Mouse (Mus musculus) gastrocnemius, postnatal 4 days (tissue): ENCODE measurements at regions not wholly inside any gene's neighbourhood (a gene's known extent, or its start where the extent isn't known, plus 50 kb on each side); places are given as distances from the start of the nearest gene placed in this dataset.

Source experiments
- DNase-seq, 2 experiments: peaks; one replicate each; pipeline ENCODE4 v3.0.0; 2021 to 2022; ENCODE audit warnings: low spot score in 2 of 2, mixed read lengths in 2 of 2

DNA sequence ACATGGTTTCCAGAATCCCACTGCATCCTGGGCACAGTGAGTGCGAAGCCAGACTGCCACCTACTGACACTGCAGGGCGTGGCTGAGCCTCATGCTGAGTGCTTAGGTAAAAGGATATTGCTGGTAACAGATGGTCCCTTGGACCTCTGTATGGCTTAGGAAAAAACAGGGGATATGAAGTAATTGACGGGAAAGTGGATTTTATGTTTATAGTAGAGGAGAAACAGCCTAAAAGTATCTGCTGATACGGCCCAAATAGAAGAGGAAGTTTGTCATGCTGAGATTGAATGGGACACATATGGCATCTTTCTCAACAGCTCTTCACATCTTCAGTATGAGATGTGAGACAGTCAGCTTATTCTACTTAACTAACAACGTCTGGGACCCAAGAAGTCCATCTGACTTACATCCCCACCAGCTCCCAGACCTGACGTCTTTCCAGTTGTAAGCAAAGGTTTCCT, 182.1 kb downstream of the Rap2a start:
- peak in 1 of 2 experiments; percentile 38 for DNase-seq

DNA sequence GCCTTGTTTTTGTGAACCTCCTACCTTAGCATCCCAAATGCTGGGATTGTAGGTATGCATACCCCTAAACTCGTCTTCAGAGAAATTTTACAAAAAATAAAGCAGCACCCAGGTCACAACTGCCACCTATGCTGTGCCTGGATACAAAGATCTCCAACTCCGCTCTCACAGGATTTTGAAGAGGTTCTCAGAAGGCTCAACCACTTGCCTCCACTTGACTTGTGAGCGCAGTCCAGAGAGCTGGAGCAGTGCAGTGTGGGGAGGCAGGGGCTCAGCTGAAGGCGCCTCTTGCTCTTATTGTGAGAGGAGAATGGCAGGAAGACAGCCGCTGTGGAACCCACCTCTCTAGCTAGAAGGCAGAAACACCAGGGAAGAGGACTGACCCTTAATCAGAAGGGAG, 182.9 kb downstream of the Rap2a start:
- DNase-seq = no peak

DNA sequence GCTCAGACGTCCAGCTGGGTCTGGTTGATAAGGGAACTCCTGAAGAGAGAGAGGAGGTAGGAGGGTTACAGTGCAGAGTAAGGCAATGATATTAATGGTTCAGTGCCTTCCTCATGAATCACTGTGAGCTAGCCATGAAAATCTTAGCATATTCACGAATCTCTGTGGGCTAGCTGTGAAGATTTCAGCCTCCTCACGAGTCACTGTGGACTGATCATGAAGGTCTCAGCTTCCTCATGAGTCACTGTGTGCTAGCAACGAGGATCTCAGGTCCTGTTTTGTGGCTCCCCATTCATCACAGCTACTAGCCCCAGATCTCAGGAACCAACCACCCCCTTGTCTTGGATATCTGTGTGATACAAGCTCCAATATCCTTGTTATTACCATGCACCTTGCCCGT, 191.4 kb downstream of the Rap2a start:
- no peak for DNase-seq

DNA sequence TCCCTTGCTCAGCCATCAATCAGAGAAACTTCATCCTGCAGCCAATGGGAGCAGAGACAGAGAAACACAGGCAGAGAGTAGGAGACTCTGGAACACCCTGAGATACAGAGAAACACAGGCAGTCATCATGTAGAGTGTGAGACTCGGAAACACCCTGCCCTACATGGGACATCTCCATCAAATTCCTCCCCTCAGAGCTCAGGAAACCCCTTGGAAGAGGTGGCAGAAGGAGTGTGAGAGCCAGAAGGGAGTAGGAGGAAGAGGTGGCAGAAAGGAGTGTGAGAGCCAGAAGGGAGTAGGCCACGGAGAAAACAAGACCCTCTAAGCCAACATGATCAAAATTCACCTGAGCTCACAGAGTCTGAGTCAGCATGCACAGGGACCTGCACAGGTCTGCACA, 197.5 kb downstream of the Rap2a start:
- no peak for DNase-seq

DNA sequence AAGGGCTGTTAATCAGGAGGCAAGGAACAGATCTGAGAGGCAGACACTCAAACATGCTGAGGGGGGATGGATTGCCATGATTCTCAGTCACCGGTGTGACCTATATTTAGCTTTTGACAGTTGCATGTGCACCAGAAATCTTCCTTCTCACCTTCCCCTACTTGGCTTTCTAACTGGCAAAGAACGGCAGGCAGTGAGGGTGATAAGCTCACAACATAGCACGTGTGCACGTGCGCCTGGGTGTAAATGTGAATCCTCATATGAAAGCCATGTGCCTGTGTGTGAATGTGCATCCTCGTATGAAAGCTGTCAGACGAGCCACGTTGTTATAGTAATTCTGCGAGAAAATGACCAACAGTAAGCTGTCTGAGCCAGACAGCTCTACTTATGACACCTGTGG, 200.3 kb downstream of the Rap2a start:
- no peak for DNase-seq

DNA sequence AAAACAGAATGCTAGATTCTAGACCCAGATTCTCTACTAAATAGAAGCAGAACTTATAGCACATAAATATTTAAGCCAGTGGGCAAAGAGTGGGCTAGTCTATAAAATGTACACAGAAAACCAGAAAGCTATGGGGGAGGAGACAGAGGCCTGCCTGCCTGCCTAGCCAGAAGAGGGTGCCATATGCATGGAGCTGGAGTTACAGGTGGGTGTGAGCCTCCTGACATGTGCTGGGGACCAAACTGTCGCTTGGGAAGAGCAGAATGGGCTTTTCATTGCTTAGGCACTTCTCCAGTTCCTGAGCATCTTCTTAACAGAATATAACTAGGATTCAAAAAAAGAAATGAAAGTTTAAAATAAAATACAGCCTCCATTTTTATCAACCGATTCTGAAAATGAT, 200.8 kb downstream of the Rap2a start:
- no peak for DNase-seq

DNA sequence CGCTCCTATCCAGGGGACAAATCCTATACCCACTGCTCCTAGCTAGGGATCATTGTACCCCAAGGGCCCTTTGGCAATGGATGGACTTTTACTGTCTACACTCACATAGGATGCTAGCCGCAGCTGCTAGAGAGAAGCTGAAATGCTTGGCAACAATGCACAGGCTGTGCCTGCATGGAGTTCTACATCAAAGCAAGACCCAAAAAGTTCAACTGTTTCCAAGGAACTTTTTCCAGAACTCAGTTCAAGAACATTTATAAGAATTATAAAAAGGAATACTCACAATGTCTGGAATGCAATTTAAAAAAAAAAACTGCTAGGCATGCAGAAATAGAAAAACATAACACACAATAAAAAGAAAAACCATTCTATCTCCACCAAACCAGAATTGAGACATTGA, 202.0 kb downstream of the Rap2a start:
- DNase-seq = peak in 1 of 2 experiments; percentile 20

DNA sequence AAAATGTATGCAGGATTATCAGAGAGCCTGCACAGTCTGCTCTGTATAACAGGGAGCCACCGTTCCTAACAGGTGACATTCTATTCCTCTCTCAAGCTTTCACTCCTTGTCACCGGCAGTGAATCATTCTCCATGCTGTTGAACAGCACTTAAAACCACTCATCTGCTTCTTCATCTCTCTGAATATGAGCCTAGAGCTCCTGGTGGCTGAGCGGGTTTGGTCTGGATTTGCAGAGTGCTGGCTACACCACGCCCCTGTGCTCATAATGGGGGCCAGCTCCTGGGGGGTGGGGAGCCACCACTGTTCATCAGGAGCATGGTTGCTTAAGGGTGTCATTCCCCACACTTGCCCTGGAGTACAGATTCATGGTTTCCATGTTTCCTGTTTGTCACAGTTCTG, 207.0 kb downstream of the Rap2a start:
- no peak for DNase-seq

DNA sequence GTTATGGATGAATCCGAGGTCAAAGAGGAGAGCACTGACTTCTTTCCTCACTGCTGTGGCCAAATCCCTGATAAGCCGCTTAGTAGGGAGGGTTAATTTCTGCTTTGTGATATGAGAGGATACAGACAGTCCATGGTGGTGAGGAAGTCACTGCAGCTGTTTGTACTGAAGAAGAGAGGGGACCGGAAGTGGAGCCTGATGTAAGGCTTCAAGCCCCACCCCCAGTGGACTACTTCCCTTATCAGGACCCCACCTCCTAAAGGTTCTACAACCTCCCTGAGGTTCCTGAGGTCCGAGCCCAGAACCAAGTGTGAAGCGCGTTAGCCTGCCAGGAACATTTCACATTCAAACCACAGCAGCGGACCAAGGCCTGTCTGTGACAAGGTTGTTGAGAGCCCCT, 207.6 kb downstream of the Rap2a start:
- DNase-seq = no peak

DNA sequence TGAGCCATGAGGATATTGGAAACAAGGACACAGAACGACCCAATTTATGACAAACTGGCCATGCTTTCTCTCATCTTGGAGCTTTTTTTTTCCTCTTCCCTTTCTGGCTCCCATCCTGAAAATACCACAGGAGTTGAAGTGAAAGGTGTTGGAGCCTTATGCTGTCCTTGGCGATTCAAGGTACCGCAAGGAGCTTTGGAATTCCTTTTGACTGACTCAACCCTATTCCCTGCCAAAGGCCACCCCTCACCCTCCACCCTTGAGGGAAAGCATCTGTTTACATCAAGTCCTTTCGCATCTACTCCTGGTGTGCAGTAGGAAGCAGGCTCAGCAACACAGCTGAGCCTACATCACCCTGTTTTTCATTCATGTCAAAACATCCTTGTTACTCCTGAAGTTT, 208.5 kb downstream of the Rap2a start:
- DNase-seq = no peak

DNA sequence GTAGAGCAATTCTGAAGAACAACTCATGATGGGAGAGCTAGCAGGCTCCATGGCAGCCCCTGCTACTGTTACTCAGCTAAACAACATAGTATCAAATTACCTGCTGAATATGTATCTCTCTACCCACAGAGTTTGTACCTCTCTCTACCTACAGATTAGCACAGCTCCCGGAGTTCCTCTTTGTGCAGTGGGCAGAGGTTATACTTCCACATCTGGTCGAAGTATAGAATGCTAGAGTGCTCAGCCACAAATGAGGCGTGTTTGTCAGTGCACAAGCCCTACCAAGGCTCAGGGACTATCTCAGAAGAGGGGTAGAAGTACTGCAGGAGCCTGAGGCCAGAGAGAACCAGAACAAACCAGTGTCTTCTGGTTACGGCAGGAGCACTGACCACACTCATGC, 211.6 kb upstream of the Ipo5 start:
- no peak for DNase-seq

DNA sequence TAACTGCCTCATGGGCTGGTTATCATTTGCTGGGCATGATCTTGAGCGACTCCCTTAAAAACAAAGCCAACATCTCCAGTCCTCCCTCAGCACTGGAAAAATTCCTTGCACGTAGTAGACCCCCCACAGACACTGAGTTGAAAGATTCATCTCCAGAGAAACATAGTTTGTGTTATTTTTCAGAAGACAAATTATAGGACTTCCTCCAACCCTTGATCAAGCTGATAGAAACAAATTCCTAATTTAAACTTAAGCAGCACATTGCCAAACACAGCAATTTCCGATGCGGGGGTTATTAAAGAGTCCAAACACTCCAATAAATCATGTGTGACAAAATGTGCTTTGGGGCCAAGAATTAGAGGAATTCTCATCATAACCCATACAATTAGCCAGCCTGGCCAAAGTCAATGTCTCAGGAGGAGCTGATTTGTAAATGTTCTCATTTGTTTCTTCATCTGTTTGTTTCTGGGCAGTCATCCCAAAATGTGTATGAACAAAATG, 205.7 kb upstream of the Ipo5 start:
- DNase-seq = peak in 1 of 2 experiments; percentile 24

DNA sequence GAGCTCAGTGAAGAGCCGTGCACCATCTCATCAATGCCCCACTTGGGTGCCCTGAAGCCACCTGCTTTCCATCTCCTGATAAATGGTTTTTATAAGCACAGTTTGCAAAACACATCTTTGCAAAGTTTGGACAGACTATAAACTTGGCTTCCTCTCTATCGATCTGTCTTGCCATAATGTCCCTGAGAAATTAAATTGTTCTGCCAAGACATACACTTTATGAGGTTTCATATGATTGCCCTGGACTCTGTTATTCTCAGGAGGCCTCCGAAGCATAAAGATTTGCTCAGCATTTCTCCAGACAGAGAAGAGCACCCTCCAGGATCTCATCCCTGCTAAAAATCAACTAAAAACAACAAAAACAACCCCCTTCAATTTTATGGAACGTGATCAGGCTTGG, 200.2 kb upstream of the Ipo5 start:
- no peak for DNase-seq

DNA sequence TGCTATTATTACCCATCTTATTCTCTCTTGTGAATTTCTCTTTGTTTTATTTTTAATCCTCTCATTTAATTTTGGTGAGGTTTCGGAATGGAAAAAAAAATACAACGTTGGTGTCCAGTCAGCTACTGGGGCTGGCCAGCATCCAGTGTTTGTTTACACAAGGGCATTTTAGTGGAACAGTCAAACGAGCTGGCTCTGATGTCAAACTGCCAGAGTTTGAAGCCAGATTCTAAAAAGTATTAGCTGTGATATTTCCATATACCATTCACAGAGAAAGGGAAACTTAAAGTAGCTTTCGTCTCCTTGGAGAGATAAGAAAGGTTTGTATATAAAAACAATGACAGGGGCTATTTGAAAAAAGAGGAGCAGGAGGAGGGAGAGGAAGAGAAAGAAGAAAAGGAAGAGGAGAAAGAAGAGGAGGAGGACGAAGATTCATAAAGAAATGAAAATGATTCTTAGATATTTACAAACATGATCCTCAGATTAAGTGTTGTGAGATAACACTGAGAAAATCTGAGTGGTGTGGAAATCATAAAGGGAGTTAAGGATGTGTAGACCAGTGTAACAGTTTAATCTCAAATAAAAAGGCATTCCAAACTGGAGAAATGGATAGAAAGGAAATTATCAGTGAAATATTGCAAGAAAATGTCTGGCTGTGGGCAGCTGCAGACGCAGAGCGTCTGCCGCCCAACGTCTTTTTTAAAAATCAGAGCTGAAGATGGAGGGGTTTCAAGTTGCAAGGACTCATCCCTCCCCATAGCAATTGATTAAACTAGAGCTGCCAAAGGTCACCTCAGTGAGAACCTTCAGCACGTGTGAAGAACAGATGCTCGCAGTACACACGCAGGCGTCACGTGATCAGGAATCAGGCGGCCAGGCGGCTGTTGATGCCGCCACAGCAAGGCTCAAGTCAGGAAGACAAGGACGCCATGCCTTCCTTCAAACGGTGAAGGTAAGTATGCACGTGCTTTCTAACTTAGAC, 190.3 kb upstream of the Ipo5 start:
- DNase-seq = no peak

DNA sequence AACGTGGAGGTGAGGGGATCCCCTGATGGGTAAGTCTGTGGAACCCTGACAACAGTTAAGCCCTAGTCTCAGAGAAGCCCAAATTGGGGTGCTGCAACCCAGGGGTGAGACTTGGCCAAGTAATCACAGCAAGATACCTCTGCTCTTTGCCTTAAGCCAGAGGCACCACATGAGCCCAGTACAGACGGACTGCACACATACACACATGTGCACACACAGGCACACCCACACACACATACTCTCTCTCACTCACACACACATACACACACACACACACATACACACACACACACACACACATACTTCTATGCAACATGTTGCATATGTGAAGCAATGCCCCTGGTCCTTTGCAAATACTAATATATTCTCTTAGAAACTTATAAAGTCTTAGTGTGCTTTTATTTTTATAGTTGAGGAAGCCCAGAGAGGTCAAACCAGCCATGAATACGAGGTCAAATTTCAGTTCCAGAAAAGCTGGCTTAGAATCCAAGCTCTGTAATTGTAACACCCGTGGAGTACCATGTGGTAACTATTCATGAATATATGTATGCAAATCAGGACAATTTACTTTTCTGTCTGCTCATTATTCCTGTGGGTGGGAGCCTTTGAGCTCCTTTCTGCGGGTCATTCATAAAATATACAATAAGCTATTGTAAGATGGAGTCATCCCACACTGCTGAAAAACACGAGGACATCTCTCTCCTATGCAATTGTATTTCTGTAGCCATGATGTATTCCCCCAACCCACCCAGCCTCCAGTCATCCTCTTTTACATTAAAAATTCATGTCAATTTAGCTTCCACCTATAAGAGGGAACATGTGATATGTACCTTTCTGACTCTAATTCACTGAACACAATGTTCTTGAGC, 189.2 kb upstream of the Ipo5 start:
- no peak for DNase-seq

DNA sequence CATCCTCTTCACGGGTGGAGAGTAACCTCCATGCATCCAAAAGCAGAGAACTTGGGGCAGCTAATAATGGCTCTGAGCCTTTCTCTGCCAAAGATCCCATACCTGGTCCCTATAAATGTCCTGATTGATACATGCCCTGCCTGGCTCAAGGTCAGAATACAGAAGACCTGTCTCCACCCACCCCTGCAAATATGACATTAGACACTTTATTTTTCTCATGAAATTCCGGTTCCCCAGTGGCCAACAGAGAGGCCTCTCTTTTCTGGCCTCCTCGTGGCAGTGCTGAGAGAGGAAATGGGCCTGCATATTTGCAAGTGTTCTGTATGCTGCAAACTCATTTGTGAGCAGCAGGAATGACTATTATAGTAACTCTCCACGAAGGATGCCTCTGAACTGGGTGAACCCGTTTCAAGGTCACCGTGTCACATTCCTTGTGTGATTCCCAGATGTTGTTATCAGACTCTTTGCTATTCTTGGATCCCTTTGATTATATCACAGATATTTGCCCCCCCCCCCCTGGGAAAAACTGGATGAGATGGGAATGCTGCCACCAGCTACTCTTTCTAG, 188.4 kb upstream of the Ipo5 start:
- no peak for DNase-seq

DNA sequence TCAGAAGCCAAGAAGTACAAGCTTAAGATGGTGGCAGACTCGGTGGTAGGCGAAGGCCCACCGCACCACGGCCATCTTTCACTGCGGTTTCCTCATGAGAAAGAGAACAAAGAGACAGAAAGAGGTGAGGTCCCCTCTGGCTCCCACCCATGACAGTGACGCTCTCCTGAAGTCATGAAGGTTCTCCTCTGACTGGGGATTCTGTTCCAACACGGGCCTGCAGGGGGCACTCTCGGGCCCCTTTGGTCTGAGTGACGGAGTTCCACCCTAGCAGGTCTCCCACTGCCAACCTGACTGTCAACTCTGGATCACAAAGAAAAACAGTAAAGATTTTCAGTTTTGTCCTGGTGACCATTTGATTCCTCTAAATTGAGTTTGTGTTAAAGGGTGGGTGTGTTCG, 182.9 kb upstream of the Ipo5 start:
- DNase-seq = no peak

DNA sequence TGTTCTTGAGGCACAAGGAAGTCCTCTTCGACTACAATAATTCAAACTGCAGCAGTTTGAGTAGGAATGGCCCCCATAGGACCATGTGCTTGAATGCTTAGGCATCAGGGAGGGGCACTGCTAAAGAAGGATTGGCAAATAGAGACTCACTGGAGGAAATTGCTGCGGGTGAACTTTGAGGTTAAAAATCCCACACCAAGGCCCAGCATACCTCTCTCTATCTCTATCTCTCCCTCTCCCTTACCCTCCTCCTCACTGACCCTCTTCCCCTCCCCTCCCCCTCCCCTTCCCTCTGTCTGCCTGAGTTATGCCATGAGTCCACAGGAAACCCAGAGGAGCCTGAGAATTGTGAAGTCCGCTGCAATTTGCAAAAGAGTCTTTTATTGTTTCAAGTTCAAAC, 180.8 kb upstream of the Ipo5 start:
- DNase-seq = no peak

DNA sequence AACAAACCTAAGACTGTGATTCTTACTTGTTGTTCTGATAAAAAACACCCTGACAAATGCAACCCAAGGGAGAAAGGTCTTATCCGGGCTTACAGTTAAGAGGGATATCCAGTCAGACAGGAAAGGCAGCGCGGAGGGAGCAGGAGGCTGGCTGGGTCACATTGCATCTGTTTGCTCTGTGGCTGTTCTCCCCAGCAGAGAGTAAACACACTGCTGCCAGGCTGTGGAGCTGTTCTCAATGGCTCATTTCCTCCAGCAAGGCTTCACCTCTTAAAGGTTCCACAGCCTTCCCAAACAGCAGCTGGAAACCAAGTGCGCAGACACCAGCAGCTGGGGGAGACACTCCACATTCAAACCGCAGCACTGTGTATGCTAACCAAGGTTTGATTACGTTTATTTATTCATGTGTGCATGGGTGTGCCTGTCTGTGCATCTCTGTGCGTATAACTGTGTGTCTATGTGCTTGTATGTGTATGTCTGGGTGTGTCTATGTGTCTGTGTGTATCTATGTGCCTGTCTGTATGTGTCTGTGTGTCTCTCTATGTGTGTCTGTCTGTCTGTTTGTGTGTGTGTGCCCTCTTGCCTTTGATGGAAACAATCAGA, 179.2 kb upstream of the Ipo5 start:
- no peak for DNase-seq

DNA sequence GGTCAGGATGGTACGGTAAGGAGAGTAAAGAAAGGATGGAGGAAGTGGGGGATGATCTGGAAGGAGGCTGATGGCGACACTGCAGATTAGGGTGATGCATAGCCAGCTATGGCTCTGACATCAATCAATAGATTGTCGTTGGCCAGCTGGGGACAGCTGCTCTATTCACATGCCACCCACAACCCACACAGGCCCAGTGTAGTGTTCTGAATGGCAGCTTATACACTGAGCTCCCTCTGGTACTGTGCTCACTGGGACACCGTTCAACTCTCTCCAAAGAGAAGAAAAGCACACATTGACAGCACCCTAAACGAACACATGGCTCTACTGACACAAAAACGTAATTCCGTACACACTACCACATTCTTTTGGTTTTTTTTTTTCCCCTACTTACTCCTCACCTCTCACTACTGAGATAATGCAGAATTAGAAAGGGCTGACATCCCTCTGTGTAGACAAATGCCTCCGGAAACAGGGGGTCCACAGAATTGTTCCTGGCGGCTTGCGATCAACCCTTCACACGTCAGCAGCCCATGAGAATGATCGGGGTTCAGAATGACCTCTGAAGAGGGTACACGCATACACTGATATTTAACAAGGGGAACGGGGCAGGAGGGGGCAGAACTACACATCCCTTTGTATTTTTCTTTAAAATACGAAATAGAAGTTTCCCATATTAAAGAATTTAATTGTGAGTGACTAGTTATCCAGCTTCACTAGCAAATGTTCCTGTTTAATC, 178.5 kb upstream of the Ipo5 start:
- no peak for DNase-seq
